Comparison of ENCODE assay signal across 12 mouse cellular contexts in the genomic region with DNA sequence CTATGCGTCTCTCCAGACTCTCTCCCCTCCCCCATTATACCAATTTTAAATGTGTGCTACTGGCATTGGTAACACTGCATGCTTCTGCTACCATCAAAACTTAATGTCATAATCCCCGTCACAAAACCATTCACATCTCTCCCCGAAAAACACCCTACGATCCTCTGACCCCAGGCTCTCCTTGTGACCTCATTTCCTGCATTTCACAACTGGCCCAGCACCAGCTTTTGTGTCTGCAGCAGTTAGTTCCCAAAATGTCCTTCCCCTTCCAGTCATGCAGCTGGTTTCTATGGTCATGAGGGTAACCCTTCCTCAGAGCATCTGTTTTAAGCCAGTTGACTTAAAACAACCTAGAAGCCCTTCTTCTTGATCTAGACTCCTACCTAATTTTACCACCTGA. TPM values are rescaled to one million over a fixed set of nuclear protein-coding genes. Genes with fewer than 3 reads are reported as not detected.
A peak's percentile ranks its signal among the peaks of the same experiment; 100 is the strongest.
DNase-seq lines count a peak whose midpoint lies in the region; ATAC-seq and TF ChIP-seq lines count a peak whose summit lies in the region.
"Had no signal": no experiment of that assay in that cellular context is flagged by ENCODE, and none has a peak within 500 bp of the region (broad histone marks: within the 10 kb centered on the region; RNA-seq: fewer than 3 reads in every experiment).

No protein-coding gene starts in this region.

- H3K9me3 ChIP-seq in MEL (replicated peaks; ENCODE audit: insufficient read depth, low read length), result no peaks in the 10 kb centered on the region

- no peak overlapping the region for H3K27ac ChIP-seq in MEL (ENCODE audit: control insufficient read depth, low read depth, low read length)
- H3K27ac ChIP-seq: liver, embryonic 14.5 days had no signal

- no peak overlapping the region for H3K4me3 ChIP-seq in MEL (ENCODE audit: control insufficient read depth in 1 of 2, insufficient read depth in 1 of 2, low read depth in 2 of 2, low read length in 2 of 2)

- ATAC-seq in common myeloid progenitor, adult 5-6 weeks (replicated peaks; ENCODE audit: low read depth, poor library complexity, severe bottlenecking), result peak; percentile 90

- no peak for TF ChIP-seq CTCF in MEL (IDR thresholded peaks at IDR 0.05 in 2 of 3, conservative IDR thresholded peaks at IDR 0.05 in 1 of 3; ENCODE audit: control insufficient read depth in 1 of 3, insufficient read depth in 1 of 3, low read depth in 2 of 3, low read length in 3 of 3, poor library complexity in 1 of 3, severe bottlenecking in 1 of 3)

- H3K36me3 ChIP-seq in MEL (ENCODE audit: control insufficient read depth in 1 of 2, insufficient read depth in 2 of 2, low read length in 2 of 2), result peaks cover 0 to 27% of the 10 kb centered on the region in 2 experiments; a peak in 2 of 4 replicates

- no peak for TF ChIP-seq POLR2A in MEL (IDR thresholded peaks at IDR 0.05; ENCODE audit: control insufficient read depth in 1 of 2, insufficient read depth in 1 of 2, low read depth in 1 of 2, low read length in 2 of 2, poor library complexity in 1 of 2)

- no peaks in the 10 kb centered on the region for H3K79me2 ChIP-seq in MEL (ENCODE audit: control insufficient read depth, insufficient read depth, low read length, poor library complexity)

- no peak overlapping the region for H3K9ac ChIP-seq in MEL (ENCODE audit: control insufficient read depth, low read depth, low read length, poor library complexity, severe bottlenecking)
- H3K9ac ChIP-seq: liver, embryonic 14.5 days had no signal

- no peaks in the 10 kb centered on the region for H3K27me3 ChIP-seq in MEL (ENCODE audit: control insufficient read depth in 1 of 2, insufficient read depth in 2 of 2, low read length in 2 of 2)

- DNase-seq in lung, adult 18-20 months, result peak; percentile 39 to 53
- DNase-seq in lung, postnatal 14 days, result no peak
- DNase-seq in MEL (ENCODE audit: low read depth, low spot score), result peak; percentile 60
- peak; percentile 48 for DNase-seq in skeletal muscle tissue, adult 2 months (ENCODE audit: low read depth, low spot score)
- DNase-seq in frontal cortex, postnatal 25 days (ENCODE audit: low spot score in 2 of 2), result no peak
- DNase-seq in thymus, postnatal 14 days, result no peak
- DNase-seq: cerebellum, postnatal 14 days; kidney, adult 9 months; midbrain, embryonic 14.5 days; right cerebral cortex, postnatal 4 days had no signal

- no peak for TF ChIP-seq RAD21 in MEL (IDR thresholded peaks at IDR 0.05; ENCODE audit: low read depth, low read length)

- no peak for TF ChIP-seq EP300 in MEL (IDR thresholded peaks at IDR 0.05; ENCODE audit: low read depth in 1 of 2, low read length in 2 of 2)

- peaks cover 8 to 32% of the 10 kb centered on the region in 2 experiments for H3K4me1 ChIP-seq in MEL (ENCODE audit: control insufficient read depth in 1 of 2, insufficient read depth in 2 of 2, low read length in 2 of 2)

TF ChIP-seq in MEL, 35 proteins besides CTCF, POLR2A, EP300 and RAD21:
- TF ChIP-seq MAFK (IDR thresholded peaks at IDR 0.05; ENCODE audit: borderline replicate concordance, low read depth, low read length) (no peak), MXI1 (IDR thresholded peaks at IDR 0.05; ENCODE audit: low read depth, low read length) (no peak), BHLHE40 (IDR thresholded peaks at IDR 0.05; ENCODE audit: borderline replicate concordance, low read depth, low read length) (no peak), ZNF384 (IDR thresholded peaks at IDR 0.05; ENCODE audit: low read depth, low read length) (no peak), TCF12 (IDR thresholded peaks at IDR 0.05; ENCODE audit: low read depth, low read length) (no peak), HCFC1 (IDR thresholded peaks at IDR 0.05; ENCODE audit: low read depth, low read length) (no peak), ELF1 (IDR thresholded peaks at IDR 0.05; ENCODE audit: low read depth, low read length) (no peak), POLR2AphosphoS2 (IDR thresholded peaks at IDR 0.05; ENCODE audit: low read length) (no peak), USF2 (IDR thresholded peaks at IDR 0.05; ENCODE audit: borderline replicate concordance in 1 of 2, insufficient read depth in 1 of 2, low read depth in 1 of 2, low read length in 2 of 2) (no peak), MAX (IDR thresholded peaks at IDR 0.05; ENCODE audit: low read length) (no peak)

RNA-seq across cellular contexts. Expression of a gene that starts 5.8 kb away (rescaled TPM):
- total RNA-seq in MEL (2012; rRNA removed), result 2.2 and 4.1 TPM in 2 replicates
- polyA plus RNA-seq in MEL (2012; ENCODE audit: insufficient read depth in 1 of 2, insufficient read length in 2 of 2, low read depth in 1 of 2, low replicate concordance in 2 of 2, missing spikeins in 1 of 2), result 1 to 10 TPM in 1 of 2 experiments, not detected in 1; 8.0 TPM
- total RNA-seq in common myeloid progenitor, adult 5-6 weeks (2017), result 2.0 and 2.1 TPM in 2 replicates

RNA-seq across cellular contexts. Expression of a gene that starts 23.5 kb away (rescaled TPM):
- total RNA-seq in MEL (2012; rRNA removed), result 22.3 and 25.9 TPM in 2 replicates
- polyA plus RNA-seq in MEL (2012; ENCODE audit: insufficient read depth in 1 of 2, insufficient read length in 2 of 2, low read depth in 1 of 2, low replicate concordance in 2 of 2, missing spikeins in 1 of 2), result 10 to 100 TPM in 1 of 2 experiments, not detected in 1; 29.3 TPM
- 76.9 and 81.0 TPM in 2 replicates for total RNA-seq in common myeloid progenitor, adult 5-6 weeks (2017)

Comparison
In these comparisons a context has a peak if more than half of its experiments do, and no peak if none do; other contexts are left out.
1. DNase-seq: peak in lung, adult 18-20 months (2 of 2), MEL (single experiment) and skeletal muscle tissue, adult 2 months (single experiment); none in lung, postnatal 14 days (single experiment), frontal cortex, postnatal 25 days (0 of 2) and thymus, postnatal 14 days (single experiment).